Mouse (Mus musculus) kidney, embryonic 16.5 days (tissue): ENCODE measurements around the gene D5Ertd579e. TPM values are rescaled to one million over a fixed set of nuclear protein-coding genes. Genes with fewer than 3 reads are reported as not detected.

Experiments
- ATAC-seq: fragments of 200-750 bp; cut with Nextera tagmentation; 2 replicates; pipeline ENCODE4 v1.8.0; 2017; ENCODE audit warnings: moderate TSS enrichment; ENCODE audit not compliant: low FRiP score, low TSS enrichment
- H3K27ac ChIP-seq: fragments of 300-500 bp; sonication (generic); 2 replicates; pipeline ENCODE4 v1.5.1; 2014; ENCODE audit warnings: low read length
- H3K27me3 ChIP-seq: fragments of 300-500 bp; sonication (generic); 2 replicates; pipeline ENCODE4 v1.6.1; 2014; ENCODE audit warnings: low read length, control low read depth, mixed read lengths; ENCODE audit not compliant: insufficient read depth
- H3K36me3 ChIP-seq: fragments of 300-500 bp; sonication (generic); 2 replicates; pipeline ENCODE4 v1.6.1; 2014; ENCODE audit warnings: low read length, control low read depth, mixed read lengths; ENCODE audit not compliant: insufficient read depth
- H3K4me1 ChIP-seq: fragments of 300-500 bp; sonication (generic); 2 replicates; pipeline ENCODE4 v1.6.1; 2014; ENCODE audit warnings: low read length, control low read depth, mixed read lengths; ENCODE audit not compliant: insufficient read depth
- H3K4me2 ChIP-seq: fragments of 300-500 bp; sonication (generic); replicated peaks from 2 replicates; pipeline ENCODE4 v1.6.1; 2014; ENCODE audit warnings: low read depth, low read length
- H3K4me3 ChIP-seq: fragments of 300-500 bp; sonication (generic); 2 replicates; pipeline ENCODE4 v1.5.1; 2014; ENCODE audit warnings: mild to moderate bottlenecking, low read length
- H3K9ac ChIP-seq: fragments of 300-500 bp; sonication (generic); replicated peaks from 2 replicates; pipeline ENCODE4 v1.6.1; 2014; ENCODE audit warnings: low read length
- H3K9me3 ChIP-seq: fragments of 300-500 bp; sonication (generic); 2 replicates; pipeline ENCODE4 v1.6.1; 2016; ENCODE audit warnings: low read length, control low read depth
- WGBS: fragments of 180-500 bp; shearing (Covaris S2); extraction: QIAGEN DNeasy Blood & Tissue Kit; methylation state at CpG from one replicate; pipeline ENCODE4 v1.1.7; 2014; 5-methylcytosine and 5-hydroxymethylcytosine counted together
- polyA plus RNA-seq: library from polyadenylated mRNA; unstranded; fragments of >200 nt; fragmentation: Nextera tagmentation; extraction: Ambion mirVana; gene quantifications from 2 replicates; pipeline ENCODE4 v1.2.1, GENCODE M21; 2015

The D5Ertd579e gene
- polyA plus RNA-seq, 1 experiment from 2014 or later, result 18.4 TPM

- 65% methylated on average over 6 of the region's 6 CpGs for WGBS
- H3K36me3 ChIP-seq, result no peaks in the 10 kb centered on the region
- H3K4me2 ChIP-seq, result no peak overlapping the region
- no peak overlapping the region for H3K27ac ChIP-seq
- H3K27me3 ChIP-seq, result no peaks in the 10 kb centered on the region
- peaks cover 8% of the 10 kb centered on the region for H3K4me1 ChIP-seq
- no peaks in the 10 kb centered on the region for H3K9me3 ChIP-seq
- H3K9ac ChIP-seq, result no peak overlapping the region
- H3K4me3 ChIP-seq, result no peak overlapping the region
- ATAC-seq, result no peak
These were observed 26.6 kb upstream of the D5Ertd579e start for GRCm38 (mm10) chr5:36722415-36722856.

GRCm38 (mm10) chr5:36720710-36721375, 25.0 kb upstream of the D5Ertd579e start:
- no peak for ATAC-seq
- no peaks in the 10 kb centered on the region for H3K27me3 ChIP-seq
- H3K9me3 ChIP-seq, result no peaks in the 10 kb centered on the region
- H3K27ac ChIP-seq, result no peak overlapping the region
- no peak overlapping the region for H3K9ac ChIP-seq
- no peak overlapping the region for H3K4me3 ChIP-seq
- peaks cover 1% of the 10 kb centered on the region; the same call in 1 of the 2 replicates for H3K4me1 ChIP-seq
- 75% methylated on average over 5 of the region's 5 CpGs for WGBS
- H3K36me3 ChIP-seq, result no peaks in the 10 kb centered on the region
- H3K4me2 ChIP-seq, result no peak overlapping the region

- Histone ChIP-seq H3K9ac (no peak overlapping the region), H3K27ac (no peak overlapping the region), H3K4me2 (no peak overlapping the region), H3K27me3 (no peaks in the 10 kb centered on the region), H3K36me3 (no peaks in the 10 kb centered on the region), H3K4me1 (no peaks in the 10 kb centered on the region), H3K4me3 (no peak overlapping the region), H3K9me3 (no peaks in the 10 kb centered on the region)
- 86% methylated on average over 5 of the region's 5 CpGs for WGBS
- no peak for ATAC-seq
These were observed 24.4 kb upstream of the D5Ertd579e start for GRCm38 (mm10) chr5:36720219-36720618.

GRCm38 (mm10) chr5:36719601-36720000, 23.8 kb upstream of the D5Ertd579e start:
- no peak overlapping the region for H3K27ac ChIP-seq
- H3K4me1 ChIP-seq, result no peaks in the 10 kb centered on the region
- H3K4me2 ChIP-seq, result no peak overlapping the region
- H3K36me3 ChIP-seq, result no peaks in the 10 kb centered on the region
- 89% methylated on average over 3 of the region's 3 CpGs for WGBS
- no peak overlapping the region for H3K4me3 ChIP-seq
- no peaks in the 10 kb centered on the region for H3K9me3 ChIP-seq
- ATAC-seq, result no peak
- H3K9ac ChIP-seq, result no peak overlapping the region
- H3K27me3 ChIP-seq, result no peaks in the 10 kb centered on the region

- no peaks in the 10 kb centered on the region for H3K9me3 ChIP-seq
- no peaks in the 10 kb centered on the region for H3K4me1 ChIP-seq
- H3K9ac ChIP-seq, result no peak overlapping the region
- no peak overlapping the region for H3K4me2 ChIP-seq
- WGBS, result 83% methylated on average over 5 of the region's 5 CpGs
- H3K27me3 ChIP-seq, result no peaks in the 10 kb centered on the region
- H3K4me3 ChIP-seq, result no peak overlapping the region
- H3K27ac ChIP-seq, result no peak overlapping the region
- no peak for ATAC-seq
- no peaks in the 10 kb centered on the region for H3K36me3 ChIP-seq
These were observed 23.3 kb upstream of the D5Ertd579e start for GRCm38 (mm10) chr5:36719135-36719534.

GRCm38 (mm10) chr5:36717889-36718288, 22.1 kb upstream of the D5Ertd579e start:
- H3K9me3 ChIP-seq, result no peaks in the 10 kb centered on the region
- H3K27me3 ChIP-seq, result no peaks in the 10 kb centered on the region

GRCm38 (mm10) chr5:36716816-36717215, 21.0 kb upstream of the D5Ertd579e start:
- 51% methylated on average over 2 of the region's 2 CpGs for WGBS
- no peak overlapping the region for H3K9ac ChIP-seq
- H3K4me1 ChIP-seq, result peaks cover 11% of the 10 kb centered on the region
- no peaks in the 10 kb centered on the region for H3K9me3 ChIP-seq
- H3K27ac ChIP-seq, result no peak overlapping the region
- no peak for ATAC-seq
- no peak overlapping the region for H3K4me3 ChIP-seq
- H3K4me2 ChIP-seq, result no peak overlapping the region
- no peaks in the 10 kb centered on the region for H3K36me3 ChIP-seq
- no peaks in the 10 kb centered on the region for H3K27me3 ChIP-seq

More at GRCm38 (mm10) chr5:36717889-36718288, 22.1 kb upstream of the D5Ertd579e start:
- H3K4me2 ChIP-seq, result no peak overlapping the region
- no peaks in the 10 kb centered on the region for H3K36me3 ChIP-seq
- no peak overlapping the region for H3K9ac ChIP-seq
- H3K4me3 ChIP-seq, result no peak overlapping the region
- H3K27ac ChIP-seq, result no peak overlapping the region
- WGBS, result 71% methylated on average over 3 of the region's 3 CpGs
- ATAC-seq, result no peak
- peaks cover 6% of the 10 kb centered on the region for H3K4me1 ChIP-seq

GRCm38 (mm10) chr5:36714832-36715231, 19.0 kb upstream of the D5Ertd579e start:
- H3K9me3 ChIP-seq, result no peaks in the 10 kb centered on the region
- ATAC-seq, result no peak
- no peak overlapping the region for H3K4me3 ChIP-seq
- no peak overlapping the region for H3K9ac ChIP-seq
- H3K4me2 ChIP-seq, result no peak overlapping the region
- no peak overlapping the region for H3K27ac ChIP-seq
- peaks cover 11% of the 10 kb centered on the region for H3K4me1 ChIP-seq
- no peaks in the 10 kb centered on the region for H3K36me3 ChIP-seq
- 46% methylated on average over 3 of the region's 3 CpGs for WGBS
- H3K27me3 ChIP-seq, result no peaks in the 10 kb centered on the region

GRCm38 (mm10) chr5:36713693-36714092, 17.9 kb upstream of the D5Ertd579e start:
- H3K27me3 ChIP-seq, result no peaks in the 10 kb centered on the region
- H3K4me3 ChIP-seq, result no peak overlapping the region
- no peak overlapping the region for H3K4me2 ChIP-seq
- no peak overlapping the region for H3K9ac ChIP-seq
- no peak; the same call in 1 of the 2 replicates for ATAC-seq
- peak overlapping the region; percentile 1; the same call in 1 of the 2 replicates for H3K27ac ChIP-seq
- no peaks in the 10 kb centered on the region for H3K9me3 ChIP-seq
- no peaks in the 10 kb centered on the region for H3K36me3 ChIP-seq
- H3K4me1 ChIP-seq, result peaks cover 11% of the 10 kb centered on the region
- 83% methylated on average over 6 of the region's 6 CpGs for WGBS
